Mouse (Mus musculus) right cerebral cortex, adult 18-20 months (tissue): Measurements from ENCODE around the gene Selenbp1.

ENCODE experiments used
- DNase-seq: peaks from one replicate; pipeline ENCODE4 v3.0.0; 2022; ENCODE audit warnings: mixed read lengths

Selenbp1 gene

DNA sequence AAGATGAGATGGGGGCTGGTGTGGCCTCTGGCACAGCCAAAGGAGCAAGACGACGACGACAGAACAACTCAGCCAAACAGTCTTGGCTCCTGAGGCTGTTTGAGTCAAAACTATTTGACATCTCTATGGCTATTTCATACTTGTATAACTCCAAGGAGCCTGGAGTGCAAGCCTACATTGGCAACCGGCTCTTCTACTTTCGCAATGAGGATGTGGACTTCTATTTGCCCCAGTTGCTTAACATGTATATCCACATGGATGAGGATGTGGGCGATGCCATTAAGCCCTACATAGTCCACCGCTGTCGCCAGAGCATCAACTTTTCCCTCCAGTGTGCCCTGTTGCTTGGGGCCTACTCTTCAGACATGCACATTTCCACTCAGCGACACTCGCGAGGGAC is 51.5 kb downstream of the Selenbp1 start:
- DNase-seq, result no peak

DNA sequence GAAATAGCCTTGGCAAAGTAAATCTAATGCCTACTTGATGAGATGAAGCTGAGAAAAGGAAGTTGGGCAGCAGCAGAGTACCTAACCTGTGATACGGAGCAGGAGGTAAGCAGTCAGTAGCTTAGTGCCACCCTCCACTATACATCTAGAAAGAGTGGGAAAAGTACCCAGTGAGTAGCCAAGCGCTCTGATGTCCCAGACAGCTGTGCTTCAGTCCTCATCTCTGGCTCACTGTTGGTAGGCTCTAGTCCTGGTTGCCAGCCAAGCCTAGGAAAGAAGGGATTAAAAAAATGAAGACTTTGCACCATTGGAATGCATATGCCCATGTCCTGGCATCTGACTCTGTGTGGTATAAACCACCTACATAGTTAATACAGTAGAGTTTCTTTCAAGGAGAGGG is 52.7 kb downstream of the Selenbp1 start:
- DNase-seq, result no peak

DNA sequence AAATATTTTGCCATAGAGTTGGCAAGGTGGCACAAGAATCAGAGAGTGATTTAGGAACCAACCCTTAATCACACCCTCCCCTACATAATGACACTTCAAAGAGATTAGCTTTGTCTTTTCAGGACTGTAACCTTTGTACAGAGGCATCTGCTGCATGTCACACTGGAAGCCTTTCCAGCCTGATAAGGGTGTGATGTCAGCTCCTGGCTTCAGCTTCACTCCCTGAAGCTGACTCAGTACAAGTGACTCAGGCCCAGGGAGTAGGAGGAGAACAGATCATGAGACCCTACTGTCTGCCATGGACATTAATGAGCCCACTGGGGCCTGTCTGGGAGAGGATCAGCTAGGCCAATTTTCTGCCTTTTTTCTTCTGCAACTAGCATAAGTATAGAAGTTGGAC is 54.7 kb downstream of the Selenbp1 start:
- DNase-seq, result peak; percentile 48

DNA sequence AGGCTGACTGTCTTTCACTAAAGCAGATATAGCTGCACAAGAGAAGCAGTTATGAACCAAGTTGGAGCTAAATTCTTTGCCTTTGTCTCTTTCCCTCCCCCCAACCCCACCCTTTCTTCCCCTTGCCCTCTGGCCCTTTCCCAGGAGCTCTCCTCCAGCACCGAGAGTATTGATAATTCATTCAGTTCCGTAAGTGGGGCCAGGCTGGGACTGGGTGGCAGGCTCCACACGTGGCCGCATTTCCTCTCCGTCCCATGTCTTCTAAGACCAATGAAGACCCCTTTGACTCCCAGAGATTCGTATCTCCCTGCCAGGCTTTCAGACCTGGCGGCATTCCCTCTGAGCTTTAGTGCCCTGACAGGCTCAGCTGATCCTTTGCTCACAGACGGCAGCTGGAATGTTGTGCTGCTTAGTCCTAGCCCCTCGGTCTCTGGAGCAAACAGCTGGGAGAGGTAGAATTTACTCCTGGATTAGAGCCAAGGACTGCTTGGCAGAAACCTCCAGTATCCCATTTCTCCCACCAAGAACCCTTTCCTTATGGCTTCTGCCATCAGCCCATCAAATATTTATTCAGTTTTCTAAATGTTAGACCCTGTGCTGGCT is 56.4 kb downstream of the Selenbp1 start:
- DNase-seq, result no peak
